Mouse (Mus musculus): ENCODE data around the gene Zfp65.
"Not testable (repeated sequence)": the region's sequence is repeated elsewhere in the genome, so short reads cannot be mapped to it uniquely, and the experiment has no call there.

Zfp65 gene

GRCm38 (mm10) chr13:67728641-67729318 is at the start of gene Zfp65:
Zfp65 (minus strand) TSS chr13:67729173.
- in situ Hi-C loops (cut with MboI, MseI) = no loop called here

- in situ Hi-C loops (cut with MboI, MseI) = no loop called here
These were observed 34.2 kb upstream of the Zfp65 start for GRCm38 (mm10) chr13:67763031-67763768.

DNA sequence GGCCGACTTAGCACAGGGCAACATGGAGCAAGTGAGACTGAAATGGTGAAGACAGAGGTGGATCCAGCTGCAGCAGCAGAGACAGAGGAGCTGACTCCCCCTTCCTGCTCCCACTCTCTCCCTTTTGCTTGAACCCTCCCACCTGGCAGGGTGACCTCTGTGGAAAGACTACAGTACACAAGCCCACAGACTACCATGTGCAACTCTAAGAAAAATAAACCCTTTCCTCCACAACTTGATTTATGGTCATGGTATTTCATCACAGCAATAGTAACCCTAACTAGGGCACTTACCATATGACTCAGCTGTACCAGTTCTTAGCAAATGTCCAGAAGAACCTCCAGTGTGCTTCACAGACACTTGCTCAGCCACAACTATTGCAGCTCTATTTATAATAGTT is 31.0 kb upstream of the Zfp65 start:
- in situ Hi-C loops (cut with MboI, MseI) = no loop called here

GRCm38 (mm10) chr13:67755761-67756160 is 26.8 kb upstream of the Zfp65 start:
- in situ Hi-C loops (cut with MboI, MseI) = no loop called here

GRCm38 (mm10) chr13:67754333-67755306 is 25.6 kb upstream of the Zfp65 start, which contains the start of gene Zfp85:
Zfp85 (minus strand) TSS chr13:67755228.
- in situ Hi-C loops (cut with MboI, MseI) = loop anchor here (5.0 kb wide), 1 partner anchor 68 kb away; no protein-coding TSS in a partner anchor

GRCm38 (mm10) chr13:67743896-67744295 is 14.9 kb upstream of the Zfp65 start:
- in situ Hi-C loops (cut with MboI, MseI) = no loop called here

DNA sequence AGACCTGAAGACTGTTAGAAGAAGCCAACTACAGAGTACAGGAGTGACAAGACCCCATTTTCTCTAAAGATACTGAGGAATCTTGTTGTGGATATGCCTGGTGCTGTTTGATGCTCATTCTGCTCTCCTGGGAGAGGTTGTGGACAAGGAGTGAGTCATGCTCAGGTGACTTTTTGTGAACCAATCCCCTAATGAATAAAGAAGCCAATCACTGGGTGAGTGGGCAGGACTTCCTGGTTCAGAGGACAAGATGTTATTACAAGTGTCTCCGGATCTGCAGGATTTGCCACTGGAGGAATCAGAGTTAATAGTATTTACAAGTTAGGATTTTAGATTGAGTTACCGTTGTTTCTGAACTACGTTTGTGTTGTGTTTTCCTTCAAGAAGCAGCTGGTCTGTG is 14.0 kb upstream of the Zfp65 start:
- in situ Hi-C loops (cut with MboI, MseI) = no loop called here

GRCm38 (mm10) chr13:67734391-67734790 is 5.4 kb upstream of the Zfp65 start:
- in situ Hi-C loops (cut with MboI, MseI) = not testable (repeated sequence)

GRCm38 (mm10) chr13:67729441-67729840 is 468 bp upstream of the Zfp65 start:
- in situ Hi-C loops (cut with MboI, MseI) = not testable (repeated sequence)

DNA sequence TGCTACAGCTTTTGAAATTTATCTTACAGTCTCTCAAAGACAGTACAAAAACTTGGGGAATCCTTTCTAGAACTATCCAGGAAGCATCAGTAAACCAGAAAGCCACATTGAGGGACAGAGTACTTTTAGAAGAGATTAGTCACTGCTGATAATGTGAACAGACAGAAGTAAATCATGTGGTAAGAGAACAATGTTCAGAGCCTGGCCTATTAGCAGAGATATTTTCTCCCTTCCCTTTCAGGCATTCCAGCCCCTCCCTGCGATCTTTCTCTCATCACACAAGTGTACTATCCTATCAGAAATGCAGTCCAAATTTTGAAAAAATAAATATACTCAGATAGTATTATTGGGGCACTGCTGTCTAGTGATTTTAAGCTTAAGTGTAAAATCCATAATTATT is 867 bp downstream of the Zfp65 start:
- in situ Hi-C loops (cut with MboI, MseI) = no loop called here

DNA sequence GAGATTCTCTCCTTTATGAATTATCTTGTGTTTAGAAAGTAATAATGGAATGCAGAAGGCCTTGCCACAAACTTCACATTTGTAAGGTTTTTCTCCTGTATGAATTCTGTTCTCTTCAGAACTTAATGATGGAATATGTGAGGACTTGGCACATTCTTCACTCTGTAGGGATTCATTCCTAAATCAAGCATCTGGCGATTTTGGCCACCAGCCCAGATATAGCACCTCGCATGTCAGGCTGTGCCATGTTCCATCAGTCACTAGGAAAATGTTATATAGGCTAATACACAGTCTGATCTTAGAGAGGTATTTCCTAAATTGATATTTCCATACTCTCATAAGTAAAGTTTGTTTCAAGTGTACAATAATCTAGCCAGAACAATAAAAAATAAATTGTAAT is 3.6 kb downstream of the Zfp65 start:
- in situ Hi-C loops (cut with MboI, MseI) = not testable (repeated sequence)

DNA sequence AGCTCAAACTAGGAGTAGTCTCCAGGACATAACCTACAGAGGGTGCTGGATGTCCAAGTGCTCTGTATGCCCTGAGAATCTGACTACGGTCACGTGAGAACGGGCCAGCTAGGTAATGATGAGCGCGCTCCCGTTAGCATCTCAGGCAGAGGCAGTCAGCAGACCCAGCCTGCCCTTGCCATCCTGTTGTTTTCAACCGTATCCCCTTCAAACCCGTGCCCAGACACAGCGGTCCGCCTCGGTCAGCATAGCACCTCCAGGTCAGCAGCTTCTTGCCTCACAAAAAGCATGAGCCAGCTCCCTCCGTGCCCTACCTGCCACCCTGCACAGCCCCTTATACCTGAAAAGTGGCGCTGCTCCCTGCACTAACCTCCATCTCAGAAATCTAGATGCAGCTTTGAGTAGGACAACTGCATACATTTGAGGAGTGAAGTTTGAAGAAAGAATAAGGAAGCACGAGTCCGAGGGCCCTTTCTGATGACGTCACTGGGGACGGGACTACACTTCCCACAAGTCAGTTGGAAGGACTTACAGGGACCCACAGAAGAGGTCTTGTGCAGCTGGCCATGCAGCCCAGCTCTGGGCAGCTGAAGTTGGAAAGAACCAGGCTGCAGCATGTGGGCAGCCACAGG is 5.0 kb downstream of the Zfp65 start:
- in situ Hi-C loops (cut with MboI, MseI) = no loop called here

DNA sequence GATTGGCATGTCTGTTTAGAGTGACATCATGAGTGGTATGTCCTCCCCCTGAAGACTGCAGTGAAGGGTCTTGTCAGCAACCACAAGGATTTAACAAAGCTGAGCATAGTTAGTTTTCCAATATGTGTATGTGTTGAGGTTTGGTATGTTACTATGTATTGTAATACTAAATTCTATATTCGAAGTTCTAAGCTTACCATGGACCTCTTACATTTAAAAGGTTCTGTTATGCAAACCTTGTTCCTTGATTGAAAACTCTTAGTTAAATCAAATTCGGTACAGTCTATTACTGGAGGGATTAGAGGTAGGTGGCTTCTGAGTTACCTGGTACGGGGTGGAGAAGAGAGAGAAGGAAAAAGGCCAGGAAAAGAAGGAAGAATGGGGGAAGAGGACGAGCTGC is 42.0 kb downstream of the Zfp65 start, which contains the start of gene Zfp738:
Zfp738 (minus strand) TSS at position 101 of the 400 bp plus-strand sequence.
- in situ Hi-C loops (cut with MboI, MseI) = loop anchor here (10.0 kb wide), 1 partner anchor 52 kb away; the partner anchor contains the start of genes Gm49345 and Zfp729a

- in situ Hi-C loops (cut with MboI, MseI) = loop anchor here (5.0 to 10.0 kb wide), 2 partner anchors 49 to 77 kb away; partner anchors contain the start of genes Gm49345, Zfp729a and Zfp729b
These were observed 45.1 kb downstream of the Zfp65 start for GRCm38 (mm10) chr13:67683841-67684240.

- in situ Hi-C loops (cut with MboI, MseI) = loop anchor here (5.0 to 10.0 kb wide), 2 partner anchors 48 to 76 kb away; partner anchors contain the start of genes Gm49345, Zfp729a and Zfp729b
These were observed 45.8 kb downstream of the Zfp65 start for GRCm38 (mm10) chr13:67682959-67683735.

DNA sequence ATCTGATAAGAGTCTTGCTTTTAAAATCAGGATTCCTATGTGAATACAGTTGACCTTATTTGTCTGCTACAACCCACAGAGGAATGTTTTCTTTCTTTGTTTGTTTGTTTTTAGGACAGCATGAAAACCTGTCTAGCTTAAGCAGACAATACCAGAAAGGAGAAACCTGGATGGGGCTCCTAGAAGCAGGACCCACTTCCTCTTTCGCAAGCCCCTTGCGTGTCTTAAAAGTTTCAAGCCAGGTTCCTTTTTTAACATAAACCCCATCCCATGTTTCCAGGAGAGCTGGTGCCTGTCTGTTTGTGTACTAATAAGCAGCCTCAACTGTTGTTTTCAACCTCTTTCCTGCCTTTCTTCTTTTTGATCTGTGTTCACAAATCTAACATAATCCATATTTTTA is 54.1 kb downstream of the Zfp65 start:
- in situ Hi-C loops (cut with MboI, MseI) = no loop called here
